Mouse (Mus musculus) lung, adult 10 weeks (tissue): Measurements from ENCODE around the gene Kcna10. TPM values are rescaled to one million over a fixed set of nuclear protein-coding genes. Genes with fewer than 3 reads are reported as not detected.

ENCODE experiments used
- polyA plus RNA-seq: library from polyadenylated mRNA; stranded (reverse); fragments of 350-450 nt; fragmentation: Illumina TruSeq; extraction: RNeasy Lipid Tissue Mini Kit (QIAGEN cat#74804); gene quantifications from one replicate; pipeline ENCODE4 v1.2.3, GENCODE M21; 2014; ENCODE audit warnings: low read depth, low replicate concordance; ENCODE audit not compliant: insufficient read depth

Gene Kcna10
- not detected for polyA plus RNA-seq

DNA sequence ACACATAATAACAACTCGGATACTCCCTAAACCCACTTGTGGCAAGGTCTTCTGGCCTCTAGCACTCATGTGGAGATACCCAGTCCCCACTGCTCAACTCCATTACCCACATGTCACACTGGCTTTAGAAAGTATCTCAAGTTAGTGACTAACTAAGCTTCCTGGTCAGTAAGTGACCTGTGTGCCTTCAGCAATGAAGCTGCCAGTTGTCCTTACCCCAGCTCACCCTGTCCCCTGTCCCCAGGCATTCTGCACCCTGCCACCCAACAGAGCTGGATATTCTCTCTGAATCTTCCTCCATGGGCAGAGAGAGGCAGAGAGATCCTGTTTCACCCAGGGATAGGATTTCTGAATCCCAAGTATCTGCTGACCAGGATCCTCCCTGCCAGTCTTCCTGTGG lies at the start of gene Kcna10:
TSS of gene Kcna10 (plus strand) at position 301 of the 400 bp plus-strand sequence.

DNA sequence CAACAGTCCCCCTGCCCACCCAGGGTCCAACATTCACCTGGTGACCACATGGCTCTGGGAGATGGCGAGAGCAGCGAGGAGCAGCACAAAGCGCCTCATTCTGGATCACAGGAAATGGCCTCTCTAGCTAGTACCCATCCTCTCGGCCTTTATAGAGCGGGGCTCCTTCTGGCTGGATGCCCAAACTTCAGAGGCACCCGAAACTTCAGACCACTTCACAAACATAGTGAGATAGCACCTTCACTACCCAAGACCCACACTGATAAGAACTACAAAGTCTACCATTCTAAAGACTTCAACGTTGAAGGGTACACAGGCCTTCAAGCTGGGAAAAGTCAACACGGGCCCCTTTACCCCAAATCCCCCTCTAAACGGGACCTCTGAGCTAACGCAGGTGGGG lies 38.8 kb downstream of the Kcna10 start, which contains the start of gene Cym:
TSS of gene Cym (minus strand) at position 125 of the 400 bp plus-strand sequence.

GRCm38 (mm10) chr3:107230527-107230926 lies 47.7 kb downstream of the Kcna10 start, which contains the start of gene A630076J17Rik:
Gene A630076J17Rik (plus strand): TSS chr3:107230614.

DNA sequence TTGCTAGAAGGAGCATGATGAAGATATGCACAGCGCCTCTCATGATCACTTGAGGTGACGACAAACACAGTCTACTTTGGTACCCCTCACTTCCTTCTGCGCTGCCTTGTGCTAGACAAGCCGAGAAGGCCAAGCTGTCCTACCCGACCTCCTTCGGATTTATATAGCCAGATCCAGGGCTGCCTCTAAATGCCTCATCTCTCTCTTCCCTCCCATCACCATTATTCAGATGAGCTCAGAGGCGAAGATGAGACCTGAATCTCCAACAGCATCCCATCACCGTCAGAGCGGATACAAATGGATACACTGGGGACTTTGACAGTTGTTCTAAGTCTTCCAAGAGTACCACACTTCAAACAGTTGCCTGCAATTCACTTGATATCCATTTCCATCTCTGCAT lies 56.8 kb downstream of the Kcna10 start, which contains the start of gene Prok1:
TSS of gene Prok1 (minus strand) at position 101 of the 400 bp plus-strand sequence.

Other genes starting within 250 kb of the Kcna10 start
- 0.52 TPM for gene Kcna3, start 146.9 kb upstream of the Kcna10 start, polyA plus RNA-seq
- 1.8 TPM for gene Kcna2, start 81.9 kb upstream of the Kcna10 start, polyA plus RNA-seq
- 0.32 TPM for gene Cym, start 38.7 kb downstream of the Kcna10 start, polyA plus RNA-seq
- gene A630076J17Rik, start 47.6 kb downstream of the Kcna10 start, polyA plus RNA-seq = not detected
- gene Prok1, start 56.7 kb downstream of the Kcna10 start, polyA plus RNA-seq = not detected
- gene Lamtor5, start 95.8 kb downstream of the Kcna10 start, polyA plus RNA-seq = 123 TPM
- 0.74 TPM for gene Slc16a4, start 108.2 kb downstream of the Kcna10 start, polyA plus RNA-seq
- 3.7 TPM for gene Rbm15, start 150.6 kb downstream of the Kcna10 start, polyA plus RNA-seq